Mouse (Mus musculus) spleen, adult 2 months (tissue): ENCODE measurements around the gene Uba6.

ENCODE experiments used
- CTCF ChIP-seq: fragments of 200-500 bp; IDR thresholded peaks from 2 replicates; pipeline ENCODE4 v1.5.1; 2011; ENCODE audit warnings: mild to moderate bottlenecking, inconsistent platforms; ENCODE audit not compliant: insufficient read depth, insufficient read length, insufficient replicate concordance; ENCODE audit errors: extremely low read depth
- POLR2A ChIP-seq: fragments of 200-500 bp; IDR thresholded peaks from 2 replicates; pipeline ENCODE4 v1.6.1; 2011; ENCODE audit warnings: low read depth, low read length, inconsistent platforms

DNA sequence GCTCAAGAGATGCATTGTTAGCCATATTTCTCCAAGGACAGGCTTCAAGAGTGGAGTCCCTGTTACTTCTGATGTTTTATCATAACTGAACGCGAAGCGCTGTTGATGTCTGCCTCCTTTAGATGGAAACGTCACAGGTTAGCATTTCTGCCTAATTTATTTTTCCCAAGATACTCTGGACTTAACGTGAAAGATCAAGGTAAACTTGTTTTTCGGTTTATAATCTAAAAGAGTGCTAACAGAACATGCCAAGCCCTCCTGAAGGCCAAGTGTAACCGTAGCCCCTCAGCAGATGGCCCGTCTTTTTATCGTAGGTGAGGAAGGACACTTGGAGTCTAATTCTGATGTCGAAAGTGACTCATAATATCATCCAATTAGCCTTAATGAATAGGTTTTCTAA lies 25.2 kb upstream of the Uba6 start, which contains the start of gene Gnrhr:
- TF ChIP-seq CTCF (no peak), POLR2A (no peak)
